Mouse (Mus musculus) embryo, embryonic 10 days (tissue): ENCODE data around the gene Ankzf1.
A peak's percentile ranks its signal among the peaks of the same experiment; 100 is the strongest.
"Not testable (repeated sequence)": the region's sequence is repeated elsewhere in the genome, so short reads cannot be mapped to it uniquely, and the experiment has no call there.

Experiments used
- DNase-seq: peaks from one replicate; pipeline ENCODE4 v3.0.0-alpha.2; 2015; ENCODE audit warnings: low spot score

Gene Ankzf1

DNA sequence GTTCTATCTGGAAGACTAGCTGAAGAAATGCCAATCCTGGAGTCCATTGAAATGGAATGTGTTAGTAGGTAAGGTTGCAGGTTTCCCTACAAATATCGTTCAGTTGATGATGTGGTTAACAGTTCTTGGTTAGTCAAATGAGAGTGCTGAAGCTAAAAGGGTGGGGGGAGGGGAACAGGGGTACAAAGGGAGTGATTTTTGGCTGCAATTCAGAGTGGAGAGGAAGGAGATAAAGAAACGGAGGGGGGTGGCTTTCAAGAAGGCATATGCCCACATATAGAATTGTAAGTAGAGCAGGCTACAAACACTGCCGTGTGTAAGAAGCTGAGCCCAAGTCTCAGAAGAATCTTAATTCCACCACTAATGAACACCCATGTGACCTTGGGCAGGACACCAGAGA, 33.5 kb downstream of the Ankzf1 start:
- no peak for DNase-seq

DNA sequence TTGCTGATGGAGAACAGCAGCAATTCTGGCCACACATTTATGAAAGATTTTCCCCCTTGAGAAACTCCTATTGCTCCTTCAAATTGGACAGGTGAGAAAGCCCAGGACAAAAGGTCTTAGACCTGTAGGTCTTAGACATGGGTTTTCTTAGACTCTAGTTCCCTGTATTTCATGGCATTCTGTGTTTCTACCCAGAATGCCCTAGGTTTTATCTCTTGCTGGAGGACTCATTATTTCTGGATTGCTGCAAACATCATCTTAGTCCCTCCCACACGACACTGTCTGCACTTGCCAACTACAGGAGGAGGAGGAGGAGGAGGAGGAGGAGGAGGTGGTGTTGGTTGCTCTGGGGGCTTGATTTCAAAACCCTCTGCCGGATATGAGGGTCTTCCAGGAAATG, 34.2 kb downstream of the Ankzf1 start:
- no peak for DNase-seq

DNA sequence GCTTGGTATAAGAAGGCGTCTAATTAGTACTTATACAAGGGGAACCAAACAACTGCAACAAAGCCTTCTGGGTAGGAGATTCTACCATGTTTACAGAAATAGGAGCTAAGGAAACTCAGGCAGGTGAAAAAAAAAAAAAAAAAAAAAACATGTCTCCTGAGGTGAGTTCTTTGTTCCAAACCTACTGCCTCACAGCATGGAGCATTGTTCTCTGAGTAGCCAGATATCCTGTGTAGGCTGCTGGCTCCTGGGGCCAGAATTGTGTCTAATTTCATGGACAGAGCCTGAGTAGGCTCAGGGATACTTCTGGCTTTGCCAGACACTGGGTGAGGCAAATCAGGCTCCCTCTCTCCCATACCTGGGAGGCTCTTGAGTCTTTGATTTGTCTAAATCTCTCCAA, 35.7 kb downstream of the Ankzf1 start:
- DNase-seq = no peak

DNA sequence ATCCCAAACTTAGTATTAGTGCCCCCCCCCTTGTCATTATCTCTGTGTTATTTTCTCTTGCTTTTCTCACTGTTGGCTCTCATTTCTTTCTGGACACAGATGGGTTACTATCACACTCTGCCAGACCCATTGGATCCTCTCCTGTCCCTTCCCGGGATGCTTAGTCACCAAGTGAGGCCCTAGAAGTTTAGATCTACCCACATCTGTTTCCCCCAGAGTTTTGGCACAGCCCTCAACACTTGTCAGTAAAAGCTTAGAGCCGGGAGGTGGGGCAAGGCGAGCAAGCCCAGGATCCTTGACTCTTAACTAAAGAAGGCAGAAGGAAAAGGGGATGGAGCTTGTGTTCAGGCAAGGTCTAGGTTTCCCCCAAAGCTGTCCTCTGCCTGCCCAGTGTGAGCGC, 37.2 kb downstream of the Ankzf1 start:
- no peak for DNase-seq

DNA sequence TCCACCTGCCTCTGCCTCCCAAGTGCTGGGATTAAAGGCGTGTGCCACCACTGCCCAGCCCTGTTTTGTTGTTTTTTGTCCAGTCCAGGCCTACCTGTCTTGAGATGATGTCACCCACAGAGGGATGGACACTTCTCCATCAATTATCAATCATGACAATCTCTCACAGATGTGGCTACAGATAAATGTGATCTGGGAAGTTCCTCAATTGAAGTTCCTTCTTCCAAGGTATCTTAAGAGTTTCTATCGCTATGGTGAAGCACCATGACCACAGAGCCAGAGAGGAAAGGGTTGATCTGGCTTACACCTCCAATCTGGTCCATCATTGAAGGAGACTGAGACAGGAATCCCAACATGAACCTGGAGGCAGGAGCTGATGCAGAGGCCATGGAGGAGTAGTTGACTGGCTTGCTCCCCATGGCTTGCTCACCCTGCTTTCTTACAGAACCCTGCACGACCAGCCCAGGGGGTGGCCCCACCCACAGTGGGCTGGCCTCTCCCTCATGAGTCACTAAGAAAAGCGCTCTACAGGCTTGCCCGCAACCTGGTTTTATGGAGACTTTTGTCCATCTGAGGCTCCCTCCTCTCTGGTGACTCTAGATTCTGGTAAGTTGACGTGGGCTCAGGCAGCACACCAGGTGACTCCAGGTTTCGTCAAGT, 38.5 kb downstream of the Ankzf1 start:
- DNase-seq = no peak

DNA sequence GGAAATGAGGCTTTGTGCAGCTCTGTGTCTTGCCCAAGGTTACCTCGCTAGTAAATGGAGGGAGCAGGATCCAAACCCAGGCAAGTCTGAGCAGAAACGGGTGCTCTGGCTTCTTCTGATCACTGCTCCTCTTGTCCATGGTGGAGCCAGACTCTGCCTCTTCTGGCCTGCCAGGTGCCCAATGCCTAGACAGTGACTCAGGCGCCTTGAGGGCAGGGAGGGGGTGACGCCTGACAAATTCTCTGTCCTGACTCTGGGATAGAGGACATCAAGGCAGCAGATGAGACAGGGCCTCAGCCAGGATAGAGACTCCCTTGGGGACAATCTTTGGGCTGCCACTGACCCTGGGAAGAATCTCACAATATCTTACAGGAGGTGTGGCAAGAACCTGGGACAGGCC, 39.3 kb downstream of the Ankzf1 start:
- DNase-seq = no peak

DNA sequence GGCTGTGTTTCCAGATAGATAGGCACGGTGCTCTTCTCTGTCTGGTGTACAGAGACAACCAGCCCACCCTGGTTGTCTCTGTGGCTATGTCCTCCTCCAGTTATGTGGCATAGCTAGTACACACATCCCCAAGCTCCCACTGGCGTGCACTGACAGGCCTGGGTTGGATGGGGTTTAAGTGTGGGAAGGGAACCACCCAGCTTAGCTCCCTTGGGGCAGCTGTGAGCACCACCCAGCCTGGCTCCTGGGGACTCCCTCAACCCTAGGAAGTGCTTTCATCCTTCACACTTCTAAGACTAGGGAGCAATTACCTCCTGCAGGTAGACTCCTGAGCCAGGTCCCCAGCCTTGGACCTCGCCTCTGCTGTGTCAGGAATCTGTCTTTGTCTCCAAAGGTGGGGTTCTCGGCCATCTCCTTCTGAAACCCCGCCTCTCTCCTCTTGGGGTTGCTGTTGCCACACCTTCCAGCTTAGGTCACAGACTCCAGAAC, 39.8 kb downstream of the Ankzf1 start, which contains the start of gene A630095N17Rik:
Gene A630095N17Rik, minus strand, starts transcription at position 439 of the 489 bp plus-strand sequence.
- DNase-seq = no peak

DNA sequence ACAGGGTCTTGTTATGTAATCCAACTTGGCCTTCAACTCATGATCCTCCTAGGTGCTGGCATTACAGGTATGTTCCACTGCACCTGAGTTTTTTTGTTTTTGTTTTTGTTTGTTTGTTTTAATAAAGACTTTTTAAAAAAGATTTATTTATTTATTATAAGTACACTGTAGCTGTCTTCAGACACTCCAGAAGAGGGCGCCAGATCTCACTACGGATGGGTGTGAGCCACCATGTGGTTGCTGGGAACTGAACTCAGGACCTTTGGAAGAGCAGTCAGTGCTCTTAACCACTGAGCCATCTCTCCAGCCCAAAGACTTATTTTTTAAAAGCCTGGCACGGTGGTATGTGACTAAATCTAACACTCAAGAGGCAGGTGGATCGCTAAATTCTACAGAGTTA, 40.5 kb downstream of the Ankzf1 start:
- DNase-seq = not testable (repeated sequence)

DNA sequence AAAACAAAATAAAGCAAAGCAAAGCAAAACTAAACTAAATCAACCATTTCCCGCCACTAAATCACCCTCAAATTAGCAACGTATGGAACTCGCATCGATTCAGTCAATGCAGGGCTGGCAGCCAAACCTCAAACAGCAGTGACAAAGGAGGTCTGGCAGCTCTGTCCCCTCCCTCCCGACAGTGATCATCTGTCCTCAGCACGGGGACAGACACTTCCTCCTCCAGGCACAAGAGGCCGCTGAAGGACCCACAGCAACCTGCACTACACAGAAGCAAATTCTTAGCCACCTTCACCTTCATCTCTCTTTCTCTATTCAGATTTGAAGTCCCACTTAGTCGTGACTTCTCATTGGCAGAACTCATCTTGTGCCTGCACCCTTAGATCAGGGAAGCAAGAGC, 42.7 kb downstream of the Ankzf1 start:
- DNase-seq = peak; percentile 77

DNA sequence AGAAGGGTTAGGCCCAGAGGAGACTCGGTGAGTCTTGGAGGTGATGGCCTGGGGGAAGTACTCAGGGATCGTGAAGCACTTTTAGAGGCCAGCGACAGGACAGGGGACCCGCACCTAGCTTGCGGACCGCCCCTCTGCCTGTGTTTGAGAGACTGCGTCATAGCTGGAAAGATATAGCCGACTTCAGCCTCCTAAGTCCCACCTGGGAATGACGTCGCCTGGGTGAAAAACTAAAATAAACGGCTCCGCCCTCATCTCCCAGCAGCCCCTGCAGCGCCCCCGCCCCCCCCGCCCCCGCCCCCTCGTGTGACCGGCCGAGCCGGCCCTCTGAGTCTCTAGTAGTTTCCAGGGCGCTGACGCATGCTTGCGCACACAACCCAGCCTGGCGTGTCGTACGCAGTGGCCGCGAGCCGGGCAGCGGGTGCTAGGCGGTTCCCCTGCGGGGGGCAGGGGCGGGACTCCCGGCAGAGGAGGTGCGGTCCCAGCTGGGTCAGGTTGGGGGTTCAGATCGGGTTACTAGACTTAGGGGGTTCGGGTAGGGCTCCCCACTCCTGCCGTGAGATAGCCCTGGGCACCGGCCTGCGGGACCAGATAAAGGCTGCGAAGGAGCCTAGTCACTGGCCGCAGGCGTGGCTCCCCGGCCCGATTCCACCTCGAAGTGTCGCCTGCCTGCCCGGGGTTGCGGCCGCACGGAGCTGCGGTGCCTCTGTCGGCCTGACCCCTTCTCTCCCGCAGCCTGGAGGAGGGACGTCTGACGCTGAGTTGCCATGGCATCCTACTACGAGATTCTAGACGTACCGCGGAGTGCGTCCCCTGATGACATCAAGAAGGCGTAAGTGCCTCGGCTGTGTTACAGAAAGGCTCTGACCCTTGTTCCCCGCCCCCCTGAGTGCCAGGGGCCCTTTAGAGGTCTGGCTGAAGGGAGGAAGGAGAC, 44.4 kb downstream of the Ankzf1 start, which contains the start of gene Dnajb2:
Gene Dnajb2, plus strand, starts transcription at position 290 of the 934 bp plus-strand sequence.
- DNase-seq = peak; percentile 86

DNA sequence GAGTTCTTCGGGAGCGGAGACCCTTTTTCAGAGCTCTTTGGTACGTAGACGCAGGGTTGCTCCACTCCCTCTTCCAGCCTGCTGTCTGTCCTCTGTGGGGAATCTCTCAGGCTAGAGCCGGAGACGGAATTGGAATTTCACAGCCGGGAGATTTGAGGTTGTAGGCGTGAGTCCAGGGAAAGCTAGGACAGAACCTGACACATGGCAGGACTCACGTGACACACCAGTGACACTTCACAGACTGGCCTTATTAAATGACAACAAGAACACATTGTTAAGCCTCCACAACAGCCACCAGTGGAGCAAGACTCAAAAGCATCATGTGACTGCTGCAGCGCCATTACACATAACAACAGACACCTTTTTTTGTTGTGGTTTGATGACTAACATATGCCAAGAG, 47.6 kb downstream of the Ankzf1 start:
- DNase-seq = no peak

DNA sequence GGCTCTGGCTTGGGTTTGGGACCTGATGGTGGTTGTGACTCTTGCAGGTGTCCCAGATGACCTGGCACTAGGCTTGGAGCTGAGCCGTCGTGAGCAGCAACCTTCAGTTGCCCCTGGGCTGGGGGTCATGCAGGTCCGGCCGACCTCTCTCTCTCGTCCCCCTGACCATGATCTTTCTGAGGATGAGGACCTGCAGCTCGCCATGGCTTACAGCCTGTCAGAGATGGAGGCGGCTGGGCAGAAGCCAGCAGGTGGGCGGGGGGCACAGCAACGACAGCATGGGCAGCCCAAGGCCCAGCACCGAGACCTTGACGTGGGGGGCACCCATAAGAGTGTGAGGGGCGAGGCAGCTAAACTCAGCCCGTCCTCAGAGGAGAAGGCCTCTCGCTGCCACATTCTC, 51.5 kb downstream of the Ankzf1 start:
- no peak for DNase-seq

DNA sequence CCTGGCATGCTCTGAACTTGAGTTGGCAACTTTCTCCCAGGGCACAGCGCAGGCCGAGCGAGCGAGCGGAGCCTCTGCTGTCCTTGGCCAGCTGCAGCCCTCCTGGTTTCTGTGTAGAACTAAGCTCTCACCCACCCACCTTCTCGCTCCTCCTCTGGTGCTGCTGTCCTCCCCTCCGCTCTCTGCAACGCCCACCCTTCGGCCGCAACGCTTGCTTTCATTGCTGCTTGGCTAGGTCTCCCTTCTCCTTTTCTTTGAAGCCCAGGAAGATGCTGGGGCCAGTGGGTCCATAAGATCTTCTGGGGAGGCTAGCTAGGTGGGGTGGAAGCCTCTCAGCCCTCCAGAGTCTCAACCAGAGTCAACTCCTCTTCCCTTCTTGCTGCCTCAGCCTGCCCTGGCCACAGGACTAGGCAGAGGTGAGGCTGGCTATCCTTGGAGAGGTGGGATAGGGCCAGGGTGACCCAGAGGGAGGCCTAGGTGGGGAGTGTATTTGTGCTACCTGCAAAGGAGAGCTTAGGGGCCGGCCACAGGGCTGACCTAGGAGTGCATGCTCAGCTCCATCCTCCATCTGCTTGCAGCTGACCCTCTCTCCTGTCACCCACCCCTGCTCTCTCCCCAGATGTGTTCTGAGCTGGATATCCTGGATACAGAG, 52.4 kb downstream of the Ankzf1 start:
- no peak for DNase-seq

DNA sequence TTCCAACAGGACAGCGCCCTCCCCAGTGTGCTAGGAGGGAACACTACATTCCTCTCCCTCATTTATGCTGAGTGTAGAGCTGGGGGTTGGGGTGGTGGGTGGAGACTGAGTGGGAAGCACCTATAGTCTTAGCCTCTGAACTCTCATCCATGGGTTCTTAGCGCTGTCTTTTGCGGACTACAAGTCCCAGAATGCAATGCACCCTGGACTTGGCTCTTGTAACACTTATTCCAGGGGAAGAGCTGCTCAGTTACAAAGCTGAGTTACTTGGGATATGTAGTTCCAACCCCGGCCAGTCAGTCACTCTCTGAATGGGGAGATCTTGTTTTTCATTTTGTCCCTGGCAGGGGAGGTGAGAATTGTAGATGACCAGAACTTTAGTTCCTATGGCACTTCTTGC, 52.9 kb downstream of the Ankzf1 start:
- peak; percentile 75 for DNase-seq

DNA sequence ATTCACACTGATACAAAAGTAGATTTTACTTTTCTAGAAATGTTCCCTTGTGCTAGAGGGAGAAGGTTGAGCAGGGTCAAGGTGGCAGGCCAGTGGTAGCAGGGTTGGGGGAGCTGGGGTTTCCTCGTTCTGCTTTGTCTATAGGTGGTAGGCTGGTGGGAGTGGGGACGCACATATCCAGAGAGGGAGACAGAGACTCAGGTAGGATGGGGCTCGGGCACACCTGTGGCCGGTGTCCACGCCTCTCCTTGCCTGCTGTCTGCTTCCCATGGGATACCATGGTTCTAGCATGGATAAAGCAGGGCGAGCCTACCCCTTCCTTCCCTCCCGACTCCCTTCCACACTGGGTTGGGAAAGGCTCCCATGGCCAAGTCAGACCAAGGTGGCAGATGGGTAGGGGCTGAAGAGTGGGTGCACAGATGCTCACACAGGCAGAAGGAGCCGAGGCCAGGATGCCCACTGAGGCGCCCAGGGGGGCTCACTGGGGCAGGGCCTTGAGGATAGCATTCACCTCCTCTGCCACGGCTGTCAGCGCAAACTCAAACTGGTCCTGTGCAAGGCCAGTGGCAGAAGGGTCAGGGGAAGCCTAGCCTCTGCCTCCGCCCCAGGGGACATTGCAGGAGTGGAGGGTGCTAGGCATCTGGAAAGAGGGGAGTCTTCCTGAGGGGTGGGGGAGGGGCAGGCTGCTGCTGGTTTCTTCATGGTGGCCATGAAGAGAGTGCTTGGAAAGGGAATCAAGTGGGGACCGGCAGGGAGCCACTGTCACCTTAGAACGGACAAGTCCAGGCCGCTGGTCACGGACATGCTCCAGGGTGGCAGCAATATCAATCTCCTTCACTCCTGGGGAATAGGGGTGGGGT, 55.4 kb downstream of the Ankzf1 start:
- DNase-seq = no peak

DNA sequence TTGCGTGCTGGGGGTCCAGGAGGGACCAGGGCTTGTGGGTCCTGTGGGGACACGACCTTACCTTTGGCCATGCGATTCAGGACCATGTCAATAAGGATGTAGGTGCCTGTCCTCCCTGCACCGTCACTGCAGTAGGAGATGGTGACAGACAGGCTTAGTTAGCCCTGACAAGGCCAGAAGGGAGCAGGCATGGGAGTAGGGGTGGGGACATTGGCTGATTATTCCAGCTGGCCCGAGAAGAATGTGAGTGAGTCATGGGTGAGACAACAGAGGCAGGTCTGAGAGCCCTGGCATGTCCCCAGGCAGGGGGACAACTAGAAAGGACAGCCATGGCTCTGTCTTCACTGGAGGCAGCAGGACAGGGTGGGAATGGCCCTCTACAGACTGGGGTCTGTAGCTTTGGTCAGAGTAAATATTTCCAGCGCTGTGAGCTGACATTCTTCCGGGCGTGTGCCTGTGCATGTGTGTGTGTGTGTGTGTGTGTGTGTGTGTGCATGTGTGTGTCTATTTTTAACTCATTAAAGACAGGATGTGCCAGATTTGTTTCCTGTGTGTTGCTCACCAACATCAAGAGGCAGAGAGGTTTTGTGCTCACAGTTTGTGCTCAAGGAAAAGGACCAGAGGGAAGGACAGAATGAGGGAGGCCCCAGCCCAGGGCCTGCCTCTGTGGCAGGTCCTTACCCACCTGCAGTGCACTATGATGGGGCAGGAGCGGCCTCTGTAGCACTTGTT, 56.3 kb downstream of the Ankzf1 start:
- DNase-seq = no peak
